Mouse (Mus musculus) heart, postnatal 10 days (tissue): Measurements from ENCODE around the gene Paqr5. TPM values are rescaled to one million over a fixed set of nuclear protein-coding genes. Genes with fewer than 3 reads are reported as not detected.
A peak's percentile ranks its signal among the peaks of the same experiment; 100 is the strongest.

Experiments
- DNase-seq, 2 experiments: peaks; one replicate each; pipeline ENCODE4 v3.0.0; 2021
- intact Hi-C: fragments of 180-260 bp; cut with DNase I; formaldehyde crosslinking; loops from one replicate; pipeline ENCODE4 v1.15.1; 2025
- total RNA-seq, 2 experiments: library from RNA; stranded (reverse); gene quantifications; 2 replicates each; pipeline ENCODE4 v1.2.3; 2021

Paqr5 gene
- total RNA-seq, 2 experiments from 2014 or later: not detected

DNA sequence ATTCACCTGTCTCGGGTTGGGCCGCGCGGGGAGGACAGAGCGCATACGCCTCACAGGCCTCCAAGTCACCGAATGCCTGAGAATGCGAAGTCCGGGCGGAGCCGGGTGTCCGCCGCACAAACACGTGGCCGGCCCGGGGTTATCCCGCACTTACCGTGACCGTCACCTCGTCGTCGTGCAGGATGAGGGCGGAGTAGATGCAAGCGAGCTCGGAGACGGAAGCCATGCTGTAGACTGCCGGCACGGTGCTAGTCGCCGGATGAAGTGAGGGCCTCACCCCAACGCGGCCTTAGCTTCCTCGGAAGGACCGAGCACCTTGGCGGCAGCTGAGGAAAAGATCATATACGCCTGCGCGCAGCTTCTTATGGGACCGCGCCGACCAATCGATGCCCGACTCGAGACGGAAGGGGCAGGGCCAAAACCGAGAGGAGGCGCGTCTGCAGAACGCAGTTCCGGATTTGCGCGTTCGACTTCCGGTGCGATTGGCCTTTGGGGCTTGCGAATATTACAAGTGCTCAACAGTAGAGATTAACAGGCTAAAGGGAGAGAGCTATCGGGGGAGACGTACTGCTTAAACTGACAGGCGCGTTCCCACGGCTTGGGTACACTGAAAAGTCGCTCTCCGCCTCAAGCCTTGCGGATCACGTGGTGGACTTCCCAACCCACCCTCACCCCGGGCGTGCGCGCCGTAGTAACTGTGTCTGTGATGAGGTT lies 112.3 kb downstream of the Paqr5 start, which contains the start of gene Rplp1:
Gene Rplp1 (minus strand): TSS at position 340 of the 714 bp plus-strand sequence.
- intact Hi-C loops: loop anchor here (2.0 kb wide), 1 partner anchor 32 kb away; the partner anchor contains the start of gene Kif23
- peak; percentile 98 for DNase-seq

DNA sequence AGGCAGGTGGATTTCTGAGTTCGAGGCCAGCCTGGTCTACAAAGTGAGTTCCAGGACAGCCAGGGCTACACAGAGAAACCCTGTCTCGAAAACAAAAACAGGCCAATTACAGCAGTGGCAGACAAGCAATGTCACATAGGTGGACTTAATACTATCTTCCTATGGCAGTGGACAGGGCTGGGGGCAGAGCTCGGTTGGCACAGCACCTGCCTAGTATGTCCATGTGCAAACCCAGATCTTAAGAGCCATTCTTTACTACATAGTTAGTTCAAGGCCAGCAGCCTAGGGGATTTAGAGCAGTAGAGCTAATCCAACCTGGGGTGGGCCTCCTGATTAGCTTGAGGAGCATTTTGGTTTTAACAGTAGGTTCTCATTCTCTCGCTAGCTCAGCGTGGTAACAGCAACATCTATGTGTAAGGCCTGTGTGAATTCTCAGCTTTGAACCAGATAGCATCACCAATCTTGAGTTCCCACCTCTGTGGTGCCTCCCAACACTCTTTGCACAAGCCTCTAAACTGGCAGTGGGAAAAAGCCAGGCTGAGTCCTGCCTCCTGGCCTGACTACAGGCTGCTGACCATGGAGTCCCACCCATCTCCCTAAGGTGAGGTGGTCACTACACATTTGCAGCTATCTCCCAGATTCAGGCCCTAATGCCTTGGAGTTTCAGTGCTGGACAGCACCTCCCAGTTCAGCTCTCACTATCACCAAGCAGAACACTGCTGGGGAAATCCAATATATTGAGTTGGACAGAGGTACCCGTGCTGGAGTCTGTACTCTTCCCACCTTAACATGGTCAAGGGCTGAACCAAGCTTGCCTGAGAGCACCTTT lies 115.1 kb downstream of the Paqr5 start:
- intact Hi-C loops: no loop called here
- DNase-seq: no peak

DNA sequence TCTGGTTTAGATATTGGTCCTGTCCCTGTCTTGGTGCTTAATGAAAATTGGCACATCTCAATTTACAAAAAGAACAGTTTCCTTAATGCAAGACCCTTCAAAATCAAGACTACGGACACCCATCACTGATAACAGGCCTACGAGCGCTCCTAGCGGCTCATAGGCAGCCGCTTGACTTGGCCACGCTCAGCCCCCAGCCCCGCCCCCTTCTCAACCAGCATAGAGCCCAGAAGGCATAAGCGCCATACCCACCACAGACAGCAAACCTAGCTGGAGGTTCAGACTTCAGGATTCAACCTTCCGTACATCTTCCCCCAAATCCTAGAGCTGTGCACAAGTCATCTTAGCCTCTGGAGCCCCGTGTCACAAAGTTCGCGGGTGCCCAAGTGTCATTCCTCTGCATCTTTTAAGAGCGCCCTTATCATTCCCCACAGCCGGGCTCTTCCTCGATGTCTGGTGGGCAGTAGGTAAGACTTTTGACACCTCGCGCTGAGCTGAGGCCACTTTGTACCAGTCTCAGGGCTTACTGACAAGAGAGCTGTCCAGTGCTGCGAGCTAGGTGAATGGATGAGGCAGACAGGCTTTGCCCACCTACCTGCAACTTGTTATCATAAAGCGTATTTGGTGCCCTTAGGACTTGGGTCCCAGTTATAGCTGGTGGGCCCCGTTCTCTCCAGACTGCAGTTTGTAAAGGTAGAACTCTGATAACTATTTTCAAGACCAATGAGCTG lies 116.0 kb downstream of the Paqr5 start:
- no peak for DNase-seq
- intact Hi-C loops: no loop called here

DNA sequence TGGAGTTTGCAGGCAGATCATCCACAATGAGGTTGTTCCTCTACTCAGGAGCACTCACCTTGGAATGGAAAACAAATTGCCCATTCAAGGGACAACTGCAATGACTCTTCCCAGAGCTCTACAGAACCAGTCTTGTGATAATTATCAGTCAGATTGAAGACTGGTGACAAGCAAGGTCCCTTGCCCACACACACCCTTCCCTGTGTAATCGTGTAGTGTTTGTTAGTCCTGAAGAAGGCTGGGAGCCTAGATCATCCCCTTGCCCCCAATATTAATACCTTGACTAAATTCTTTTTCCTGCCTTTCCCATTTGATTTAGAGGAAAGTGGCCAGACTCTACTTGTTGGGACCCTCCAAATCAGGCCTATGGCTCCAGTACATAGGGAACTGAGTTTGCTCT lies 117.0 kb downstream of the Paqr5 start:
- no peak for DNase-seq
- intact Hi-C loops: no loop called here

DNA sequence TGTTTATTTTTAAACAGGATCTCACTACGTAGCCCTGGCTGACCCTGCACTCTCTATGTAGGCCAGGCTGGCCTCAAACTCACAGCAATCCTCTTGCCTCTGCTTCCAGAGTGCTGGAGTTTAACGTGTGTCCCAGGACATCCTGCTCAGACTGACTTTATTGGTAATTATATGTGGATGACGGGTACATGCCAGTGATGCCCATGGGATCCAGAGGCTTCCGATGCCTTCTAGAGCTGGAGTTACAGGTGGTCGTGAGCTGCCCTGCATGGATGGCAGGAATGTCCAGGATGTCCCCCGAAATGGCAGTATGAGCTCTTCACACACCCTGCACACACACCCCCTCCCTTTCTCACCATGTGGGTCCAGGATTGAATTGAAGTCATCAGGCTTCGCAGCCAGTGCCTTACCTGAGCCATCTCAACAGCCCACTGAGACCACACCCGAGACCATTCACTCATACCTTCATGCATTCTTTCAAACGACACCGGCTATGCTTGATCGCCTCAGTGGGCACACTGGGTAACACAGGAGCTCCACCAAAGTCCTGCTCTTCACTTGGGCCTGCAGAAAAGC lies 117.7 kb downstream of the Paqr5 start:
- intact Hi-C loops: no loop called here
- no peak for DNase-seq

DNA sequence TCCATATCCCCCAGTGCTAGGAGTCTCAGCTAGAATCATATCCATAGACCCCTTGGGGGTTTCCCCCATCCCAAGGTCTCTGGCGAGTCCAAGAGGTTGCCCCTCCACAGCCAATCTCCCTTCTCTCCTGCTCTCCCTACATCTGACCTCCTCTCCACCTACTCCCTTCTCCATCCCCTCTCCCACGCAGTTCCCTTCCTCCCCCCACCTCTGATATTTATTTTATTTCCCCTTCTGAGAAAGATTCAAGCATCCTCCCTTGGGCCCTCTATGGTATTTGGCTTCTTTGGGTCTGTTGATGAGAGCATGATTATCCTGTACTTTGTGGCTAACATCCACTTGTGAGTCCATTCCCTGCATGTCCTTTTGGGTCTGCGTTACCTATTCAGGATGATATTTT lies 118.3 kb downstream of the Paqr5 start:
- intact Hi-C loops: no loop called here
- DNase-seq: no peak

DNA sequence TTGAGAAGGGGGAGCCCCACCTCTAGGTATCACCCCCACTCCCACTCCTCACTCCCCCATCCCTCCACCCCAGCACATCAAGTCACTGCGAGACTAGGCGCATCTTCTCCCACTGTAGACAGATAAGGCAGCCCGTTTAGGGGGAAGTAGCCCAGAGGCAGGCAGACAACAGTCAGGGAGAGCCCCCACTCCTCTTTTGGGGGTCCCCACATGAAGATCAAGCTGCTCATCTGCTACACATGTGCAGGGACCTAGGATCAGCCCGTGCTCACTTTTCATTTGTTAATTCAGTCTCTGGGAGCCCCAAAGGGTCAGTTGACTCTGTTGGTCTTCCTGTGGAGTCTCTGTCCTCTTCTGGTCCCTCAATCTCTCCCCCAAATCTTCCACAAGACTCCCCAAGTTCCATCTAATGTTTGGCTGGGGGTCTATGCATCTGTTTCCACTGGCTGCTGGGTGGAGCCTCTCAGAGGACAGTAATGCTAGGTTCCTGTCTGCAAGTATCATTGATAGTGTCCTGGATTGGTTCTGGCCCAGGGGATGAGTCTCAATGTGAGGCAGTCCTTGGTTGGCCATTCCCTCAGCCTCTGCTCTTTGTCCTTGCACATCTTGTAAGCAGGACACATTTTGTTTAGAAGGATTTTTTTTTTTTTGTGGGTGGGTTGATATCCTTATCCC lies 118.9 kb downstream of the Paqr5 start:
- intact Hi-C loops: no loop called here
- no peak for DNase-seq

DNA sequence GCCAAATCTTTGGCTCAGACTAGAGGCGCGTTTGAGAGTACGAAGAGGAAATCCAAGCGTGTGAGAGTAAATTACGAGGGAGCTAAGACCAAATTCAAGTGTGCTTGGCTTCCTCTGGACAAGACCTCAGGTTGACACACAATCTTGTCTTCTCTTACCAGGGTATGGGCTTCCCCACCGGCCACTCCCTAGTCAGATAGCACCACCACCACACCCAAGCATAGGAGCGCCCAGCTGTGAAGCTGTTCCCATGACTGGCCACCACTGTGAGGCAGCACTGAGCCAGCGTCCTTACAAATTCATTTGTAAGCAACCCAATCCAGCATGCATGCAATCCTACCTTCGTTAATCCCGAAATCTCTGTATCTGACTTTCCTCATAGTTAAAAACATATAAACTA lies 119.7 kb downstream of the Paqr5 start:
- intact Hi-C loops: no loop called here
- DNase-seq: peak; percentile 31 to 59

DNA sequence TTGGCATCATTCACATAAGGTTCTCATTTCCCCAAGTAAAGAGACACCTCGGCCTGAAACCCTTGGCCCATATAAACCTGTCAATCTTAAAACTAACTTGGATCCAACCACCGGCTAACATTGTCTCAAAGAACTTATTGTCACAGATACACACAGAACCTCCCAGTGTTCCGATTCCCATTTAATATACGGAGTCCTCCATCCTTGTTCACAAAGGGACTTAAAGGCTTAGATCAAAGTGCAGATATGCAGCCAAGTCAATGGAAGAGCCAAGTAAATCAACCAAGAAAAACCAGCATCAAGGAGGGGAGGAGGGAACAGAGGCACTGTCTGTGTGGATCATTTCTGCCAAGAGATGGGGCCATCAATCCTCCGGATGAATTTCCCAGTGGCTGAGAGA lies 121.1 kb downstream of the Paqr5 start:
- DNase-seq: no peak
- intact Hi-C loops: no loop called here

DNA sequence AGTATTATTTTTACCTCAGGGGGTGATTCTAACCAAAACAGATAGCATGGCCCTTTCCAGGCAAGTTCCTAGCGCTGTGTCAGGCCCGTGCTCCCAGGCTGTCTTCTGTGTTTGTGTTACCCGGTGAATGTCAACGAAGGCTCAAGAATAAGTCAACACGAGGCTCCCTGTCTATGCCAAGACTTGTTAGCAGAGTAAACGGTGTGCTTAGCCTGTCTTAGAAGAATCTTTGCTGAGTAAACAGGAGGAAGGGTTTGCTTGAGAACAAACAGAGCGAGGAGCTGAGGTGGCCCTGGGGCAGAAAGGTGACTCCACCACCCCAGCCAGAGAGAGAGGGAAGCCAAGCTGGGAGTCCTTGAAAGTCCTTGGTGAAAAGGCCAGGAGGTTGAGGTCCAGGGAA lies 122.5 kb downstream of the Paqr5 start:
- intact Hi-C loops: no loop called here

More for the DNA sequence above, 122.5 kb downstream of the Paqr5 start:
- DNase-seq: no peak

Other genes with a start within 250 kb of the Paqr5 start
- gene Rplp1, start 112.3 kb downstream of the Paqr5 start, total RNA-seq: 1,000 to 10,000 TPM; 1,715 to 1,777 TPM
- gene Kif23, start 80.1 kb downstream of the Paqr5 start, total RNA-seq: 10 to 100 TPM; 22.9 to 28.4 TPM
- gene Glce, start 95.8 kb upstream of the Paqr5 start, total RNA-seq: 10 to 100 TPM; 14.6 to 15.3 TPM